Mouse (Mus musculus) embryonic facial prominence, embryonic 15.5 days (tissue): ENCODE measurements around the gene Xylt1. TPM values are rescaled to one million over a fixed set of nuclear protein-coding genes. Genes with fewer than 3 reads are reported as not detected.

Source experiments
- ATAC-seq: fragments of 200-750 bp; cut with Nextera tagmentation; 2 replicates; pipeline ENCODE4 v1.8.0; 2017; ENCODE audit warnings: low read depth, moderate TSS enrichment; ENCODE audit not compliant: insufficient number of reproducible peaks, low FRiP score, low TSS enrichment
- H3K27ac ChIP-seq: fragments of 300-500 bp; sonication (generic); replicated peaks from 2 replicates; pipeline ENCODE4 v1.5.1; 2015; ENCODE audit warnings: mild to moderate bottlenecking, inconsistent platforms
- H3K27me3 ChIP-seq: fragments of 300-500 bp; sonication (generic); 2 replicates; pipeline ENCODE4 v1.6.1; 2015; ENCODE audit warnings: inconsistent platforms
- H3K36me3 ChIP-seq: fragments of 300-500 bp; sonication (generic); 2 replicates; pipeline ENCODE4 v1.6.1; 2015; ENCODE audit warnings: mild to moderate bottlenecking, inconsistent platforms
- H3K4me1 ChIP-seq: fragments of 300-500 bp; sonication (generic); 2 replicates; pipeline ENCODE4 v1.6.1; 2015; ENCODE audit warnings: inconsistent platforms
- H3K4me2 ChIP-seq: fragments of 300-500 bp; sonication (generic); replicated peaks from 2 replicates; pipeline ENCODE4 v1.6.1; 2015; ENCODE audit warnings: mild to moderate bottlenecking, inconsistent platforms
- H3K4me3 ChIP-seq: fragments of 300-500 bp; sonication (generic); replicated peaks from 2 replicates; pipeline ENCODE4 v1.5.1; 2015; ENCODE audit warnings: mild to moderate bottlenecking, inconsistent platforms
- H3K9ac ChIP-seq: fragments of 300-500 bp; sonication (generic); 2 replicates; pipeline ENCODE4 v1.6.1; 2015; ENCODE audit warnings: inconsistent platforms
- H3K9me3 ChIP-seq: fragments of 300-500 bp; sonication (generic); replicated peaks from 2 replicates; pipeline ENCODE4 v1.6.1; 2016; ENCODE audit warnings: inconsistent platforms
- WGBS: fragments of 180-500 bp; shearing (Covaris S2); methylation state at CpG from one replicate; pipeline ENCODE4 v1.1.7; 2015; 5-methylcytosine and 5-hydroxymethylcytosine counted together
- polyA plus RNA-seq: library from polyadenylated mRNA; unstranded; fragments of >200 nt; fragmentation: Nextera tagmentation; extraction: Ambion mirVana; gene quantifications from 2 replicates; pipeline ENCODE4 v1.2.1, GENCODE M21; 2015

The Xylt1 gene
- polyA plus RNA-seq, 1 experiment from 2014 or later: 2.7 TPM

DNA sequence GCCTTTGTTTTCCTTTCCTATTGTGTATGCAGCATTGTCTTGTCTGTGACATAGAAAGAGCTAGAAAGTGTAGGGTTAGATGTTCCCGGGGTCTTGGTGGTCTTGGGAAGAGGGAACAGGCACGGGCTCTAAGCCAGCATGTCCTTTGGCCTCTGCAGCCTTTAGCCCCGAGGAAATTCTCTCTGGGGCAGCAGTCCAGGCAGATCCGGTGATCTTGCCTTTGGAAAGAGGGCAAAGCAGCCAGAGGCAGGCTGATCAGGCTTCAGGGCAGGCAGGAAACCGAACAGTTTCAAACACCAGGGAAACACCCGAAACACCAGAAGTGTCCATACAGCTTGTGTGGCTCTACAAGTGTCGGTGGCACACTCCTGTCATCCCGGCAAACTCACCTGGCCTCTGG is 162.3 kb downstream of the Xylt1 start:
- Histone ChIP-seq H3K36me3 (no peaks in the 10 kb centered on the region), H3K4me1 (peaks cover 17% of the 10 kb centered on the region), H3K9ac (no peak overlapping the region), H3K27ac (no peak overlapping the region), H3K4me2 (no peak overlapping the region), H3K9me3 (no peaks in the 10 kb centered on the region), H3K4me3 (no peak overlapping the region), H3K27me3 (no peaks in the 10 kb centered on the region)
- WGBS: 51% methylated on average over 8 of the region's 8 CpGs
- no peak for ATAC-seq

DNA sequence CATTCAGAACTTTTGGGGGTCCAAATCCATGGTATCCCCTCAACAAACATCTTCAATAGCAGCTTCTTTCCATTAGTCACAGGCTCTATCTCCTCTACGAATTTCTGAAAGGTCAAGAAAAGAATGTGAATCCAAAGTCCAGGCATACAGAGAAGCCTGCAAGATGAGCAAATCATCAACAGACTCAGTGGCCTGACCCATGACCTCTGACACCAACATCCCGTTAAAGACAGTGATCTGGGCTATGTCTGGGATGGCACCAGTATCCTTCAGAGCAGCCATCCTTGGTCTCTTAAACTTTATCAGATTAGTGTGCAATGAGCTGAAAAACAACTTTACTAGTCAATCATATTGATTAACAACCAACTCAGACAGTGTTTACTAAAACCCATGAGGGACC is 163.3 kb downstream of the Xylt1 start:
- Histone ChIP-seq H3K27ac (no peak overlapping the region), H3K4me1 (peaks cover 17% of the 10 kb centered on the region), H3K9ac (no peak overlapping the region), H3K4me3 (no peak overlapping the region), H3K4me2 (no peak overlapping the region), H3K27me3 (no peaks in the 10 kb centered on the region), H3K36me3 (no peaks in the 10 kb centered on the region), H3K9me3 (no peaks in the 10 kb centered on the region)
- no peak for ATAC-seq
- WGBS: 29% methylated on average over 2 of the region's 2 CpGs

DNA sequence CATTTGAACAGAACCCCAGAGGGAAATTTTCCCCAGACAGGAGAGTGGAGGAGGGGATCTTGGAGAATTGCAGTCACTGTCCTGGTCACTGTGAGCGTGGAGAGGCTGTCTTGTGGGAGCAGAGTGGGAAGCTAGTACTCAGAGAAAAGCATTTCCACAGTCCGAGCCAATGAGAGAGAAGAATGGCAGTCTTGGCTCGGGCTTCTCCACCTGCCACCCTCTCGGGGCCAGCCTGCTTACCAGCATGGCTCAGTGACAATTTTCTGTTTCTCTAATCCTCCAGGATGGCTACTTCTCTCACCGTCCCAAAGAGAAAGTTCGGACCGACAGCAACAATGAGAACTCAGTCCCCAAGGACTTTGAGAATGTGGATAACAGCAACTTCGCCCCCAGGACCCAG is 167.5 kb downstream of the Xylt1 start:
- Histone ChIP-seq H3K27ac (no peak overlapping the region), H3K9me3 (no peaks in the 10 kb centered on the region), H3K4me1 (peaks cover 7% of the 10 kb centered on the region), H3K27me3 (no peaks in the 10 kb centered on the region), H3K9ac (no peak overlapping the region), H3K36me3 (no peaks in the 10 kb centered on the region), H3K4me3 (no peak overlapping the region), H3K4me2 (no peak overlapping the region)
- ATAC-seq: no peak
- WGBS: 73% methylated on average over 8 of the region's 8 CpGs

DNA sequence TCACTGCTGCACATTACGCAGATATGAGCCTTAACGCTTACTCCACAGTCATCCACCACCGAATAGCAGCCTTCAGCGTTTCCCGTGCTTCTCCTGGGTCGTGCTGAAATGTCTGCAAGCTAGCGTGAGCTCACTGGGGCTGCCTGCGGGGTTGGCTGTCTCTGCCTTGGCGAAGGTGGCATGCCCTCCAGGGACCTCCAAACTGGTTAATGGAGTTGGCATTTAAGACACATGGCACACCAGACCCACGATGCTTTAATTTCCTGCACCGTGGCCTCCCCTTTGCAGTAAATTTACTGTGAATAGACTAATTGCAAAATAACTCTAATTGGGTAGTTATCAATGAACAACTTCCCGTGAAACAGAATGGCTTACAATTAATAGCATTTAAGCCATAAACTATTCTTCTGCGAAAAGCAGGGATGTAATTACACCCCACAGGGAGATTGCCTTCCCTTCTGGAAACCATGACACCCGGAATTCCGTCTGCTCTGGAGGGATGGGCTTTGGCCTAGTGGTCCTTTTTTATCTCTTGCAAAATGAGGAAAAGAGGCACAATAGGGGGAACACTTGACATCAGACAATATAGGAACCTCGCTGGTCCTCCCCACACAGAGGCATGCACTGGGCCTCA is 170.3 kb downstream of the Xylt1 start:
- 60% methylated on average over 16 of the region's 16 CpGs for WGBS
- Histone ChIP-seq H3K36me3 (no peaks in the 10 kb centered on the region), H3K27me3 (no peaks in the 10 kb centered on the region), H3K4me3 (no peak overlapping the region), H3K27ac (no peak overlapping the region), H3K9ac (no peak overlapping the region), H3K4me1 (peaks cover 14% of the 10 kb centered on the region), H3K9me3 (no peaks in the 10 kb centered on the region), H3K4me2 (no peak overlapping the region)
- no peak for ATAC-seq

DNA sequence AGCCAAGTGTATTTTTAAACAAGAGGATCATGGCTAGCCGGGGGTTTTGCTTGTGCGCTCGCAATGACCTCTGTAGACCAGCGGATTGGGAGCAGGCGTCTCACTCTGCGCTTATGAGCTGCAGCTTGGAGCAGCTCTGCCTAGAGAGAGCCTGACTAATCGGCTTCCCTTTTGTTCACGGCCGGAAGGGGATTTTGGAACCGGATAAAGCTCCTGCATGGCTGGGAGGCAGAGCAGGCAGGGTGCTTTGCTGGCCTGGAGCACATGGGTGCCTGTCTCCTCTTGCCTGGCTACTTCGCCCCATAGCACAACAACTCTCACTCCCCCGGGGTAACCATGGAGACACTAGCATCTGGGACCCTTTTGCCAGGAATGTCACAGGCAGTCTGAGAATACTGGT is 172.4 kb downstream of the Xylt1 start:
- ATAC-seq: no peak
- Histone ChIP-seq H3K27me3 (no peaks in the 10 kb centered on the region), H3K36me3 (no peaks in the 10 kb centered on the region), H3K9me3 (no peaks in the 10 kb centered on the region), H3K4me2 (no peak overlapping the region), H3K4me3 (no peak overlapping the region), H3K9ac (no peak overlapping the region), H3K4me1 (peaks cover 15% of the 10 kb centered on the region), H3K27ac (no peak overlapping the region)
- WGBS: 27% methylated on average over 12 of the region's 12 CpGs

DNA sequence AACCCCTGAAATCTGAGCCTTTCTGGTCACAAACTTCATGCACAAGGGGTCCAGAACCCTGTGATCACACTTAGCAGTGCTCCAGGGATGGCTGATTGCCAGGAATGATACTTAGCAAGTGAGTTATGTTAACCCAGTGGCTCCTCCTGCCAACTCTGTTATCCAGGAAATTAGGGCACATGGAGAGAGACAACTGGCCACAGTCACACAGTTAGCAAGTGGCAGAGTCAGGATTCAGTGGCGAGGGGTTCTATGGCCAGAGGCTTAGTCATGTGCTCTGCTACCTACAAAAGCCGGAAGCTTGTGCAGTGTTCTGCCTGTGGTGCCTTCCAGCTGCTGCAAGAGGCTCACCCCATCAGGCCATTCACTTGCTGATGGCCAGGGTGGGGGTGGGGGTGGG is 175.0 kb downstream of the Xylt1 start:
- no peak overlapping the region for H3K27ac ChIP-seq
- H3K27me3 ChIP-seq: no peaks in the 10 kb centered on the region
- no peaks in the 10 kb centered on the region for H3K36me3 ChIP-seq
- WGBS: 50% methylated on average over 2 of the region's 2 CpGs
- peaks cover 15% of the 10 kb centered on the region for H3K4me1 ChIP-seq
- H3K9me3 ChIP-seq: no peaks in the 10 kb centered on the region
- no peak overlapping the region for H3K4me2 ChIP-seq
- no peak overlapping the region for H3K4me3 ChIP-seq
- H3K9ac ChIP-seq: no peak overlapping the region
- no peak for ATAC-seq

DNA sequence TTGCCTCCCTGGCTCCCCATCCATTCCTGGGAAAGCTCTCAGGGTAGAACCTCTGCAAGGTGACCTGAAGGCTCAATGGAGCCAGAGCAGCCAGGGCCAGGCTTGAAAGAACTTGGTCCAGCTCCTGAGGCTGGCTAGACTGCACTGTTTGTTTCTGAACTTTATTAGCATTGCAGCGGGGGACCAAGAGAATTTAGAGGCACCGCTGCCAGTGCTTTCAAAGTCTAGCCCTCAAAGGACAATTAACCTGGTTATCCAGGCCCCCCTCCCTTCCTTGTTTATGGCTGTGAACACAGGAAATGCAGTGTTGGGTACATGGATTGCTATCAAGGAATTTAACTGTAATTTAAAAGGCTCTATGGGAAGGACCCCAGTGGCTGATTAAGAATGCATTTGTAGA is 177.4 kb downstream of the Xylt1 start:
- no peak overlapping the region for H3K9ac ChIP-seq
- H3K27me3 ChIP-seq: no peaks in the 10 kb centered on the region
- H3K27ac ChIP-seq: no peak overlapping the region
- WGBS: 68% methylated on average over 2 of the region's 2 CpGs
- ATAC-seq: no peak
- no peak overlapping the region for H3K4me2 ChIP-seq
- H3K4me1 ChIP-seq: peaks cover 9% of the 10 kb centered on the region
- no peak overlapping the region for H3K4me3 ChIP-seq
- H3K9me3 ChIP-seq: no peaks in the 10 kb centered on the region
- H3K36me3 ChIP-seq: no peaks in the 10 kb centered on the region

DNA sequence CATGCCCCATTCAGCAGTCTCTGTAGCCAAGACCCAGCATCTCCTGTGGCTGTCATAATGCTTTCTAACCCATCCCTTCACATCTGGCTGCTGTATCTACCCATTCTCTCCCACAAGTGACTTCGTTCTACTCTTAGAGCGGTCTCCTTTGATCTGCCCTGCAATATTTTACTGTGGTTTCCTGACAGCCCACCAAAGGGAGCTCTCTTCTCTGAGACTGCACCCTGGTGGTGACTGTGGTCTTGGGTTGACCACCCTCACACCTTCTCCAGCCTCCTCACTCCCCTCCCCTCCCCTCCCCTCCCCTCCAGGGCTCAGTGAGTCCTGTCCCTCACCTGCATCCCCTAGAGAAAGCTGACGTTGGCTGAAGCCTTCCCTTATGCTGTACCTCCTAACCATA is 178.3 kb downstream of the Xylt1 start:
- H3K27ac ChIP-seq: no peak overlapping the region
- no peak for ATAC-seq
- no peak overlapping the region for H3K4me3 ChIP-seq
- peaks cover 6% of the 10 kb centered on the region for H3K4me1 ChIP-seq
- no peak overlapping the region for H3K9ac ChIP-seq
- no peak overlapping the region for H3K4me2 ChIP-seq
- no peaks in the 10 kb centered on the region for H3K36me3 ChIP-seq
- 75% methylated on average over 3 of the region's 3 CpGs for WGBS
- H3K27me3 ChIP-seq: no peaks in the 10 kb centered on the region
- H3K9me3 ChIP-seq: no peaks in the 10 kb centered on the region

DNA sequence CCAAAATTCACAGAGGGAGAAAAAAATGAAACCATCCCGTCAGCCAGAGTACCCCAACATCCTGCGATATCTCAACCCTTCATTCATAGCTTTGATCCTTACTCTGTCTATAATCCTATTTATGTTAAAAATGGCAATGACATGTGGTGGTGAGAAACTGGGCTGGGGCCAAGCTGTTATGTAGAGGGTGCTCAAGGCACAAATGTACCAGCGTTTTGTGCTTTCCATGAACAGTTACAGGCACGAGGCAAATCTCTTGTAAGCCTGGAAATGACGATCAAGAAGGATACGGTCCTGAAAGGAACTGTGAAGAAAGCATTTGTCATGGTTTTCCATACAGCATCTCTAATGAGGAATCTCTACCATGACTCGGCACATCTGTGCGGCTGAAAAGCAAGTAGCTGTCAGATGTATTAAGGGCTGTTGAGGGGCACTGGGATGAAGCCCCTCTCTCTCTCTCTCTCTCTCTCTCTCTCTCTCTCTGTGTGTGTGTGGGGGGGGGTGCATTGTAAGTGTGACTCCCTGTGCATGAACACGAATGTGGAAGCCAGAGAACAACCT is 183.2 kb downstream of the Xylt1 start:
- Histone ChIP-seq H3K27me3 (no peaks in the 10 kb centered on the region), H3K9ac (no peak overlapping the region), H3K4me3 (no peak overlapping the region), H3K4me2 (no peak overlapping the region), H3K9me3 (no peaks in the 10 kb centered on the region), H3K27ac (no peak overlapping the region), H3K4me1 (no peaks in the 10 kb centered on the region), H3K36me3 (no peaks in the 10 kb centered on the region)
- ATAC-seq: no peak
- WGBS: 35% methylated on average over 9 of the region's 9 CpGs

DNA sequence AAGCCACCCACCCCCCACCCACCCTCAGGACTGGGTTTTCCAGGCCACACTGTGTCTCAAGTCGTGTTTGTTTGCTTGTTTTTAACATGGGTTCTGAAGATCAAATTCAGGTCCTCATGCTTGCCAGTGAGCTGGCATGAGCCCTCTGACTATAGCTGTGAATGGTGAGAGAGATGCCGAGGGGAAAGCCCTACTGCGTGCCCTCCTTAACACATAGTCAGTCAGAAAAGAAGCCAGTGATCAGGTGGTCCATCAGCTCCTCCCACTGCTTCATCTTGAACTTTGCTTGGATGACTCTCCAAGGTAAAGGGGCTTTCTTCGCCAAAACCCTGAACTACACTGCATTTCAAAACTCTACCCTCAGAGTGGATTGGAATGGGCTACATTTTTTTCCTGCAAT is 183.8 kb downstream of the Xylt1 start:
- WGBS: 81% methylated on average over 4 of the region's 4 CpGs
- Histone ChIP-seq H3K4me3 (no peak overlapping the region), H3K36me3 (no peaks in the 10 kb centered on the region), H3K4me1 (no peaks in the 10 kb centered on the region), H3K27ac (no peak overlapping the region), H3K4me2 (no peak overlapping the region), H3K9me3 (no peaks in the 10 kb centered on the region), H3K9ac (no peak overlapping the region), H3K27me3 (no peaks in the 10 kb centered on the region)
- ATAC-seq: no peak

DNA sequence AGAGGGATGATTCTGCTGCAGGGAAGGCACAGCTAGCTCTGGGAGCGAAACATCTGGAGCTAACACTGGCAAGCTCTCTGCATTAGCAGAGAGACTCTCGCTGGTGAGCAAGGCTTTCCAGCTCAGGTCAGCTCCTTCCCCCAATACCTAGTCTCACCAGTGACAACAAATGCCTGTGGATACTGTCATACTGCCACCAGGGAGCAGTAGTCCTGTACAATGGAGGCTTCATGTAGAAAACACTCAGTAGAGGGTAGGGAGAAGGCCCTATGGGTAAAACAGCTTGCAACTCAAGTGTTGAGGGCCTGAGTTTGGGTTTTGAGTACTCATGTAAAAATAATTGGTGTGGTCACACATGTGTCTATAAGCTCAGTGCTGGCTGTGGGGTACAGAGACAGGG is 185.3 kb downstream of the Xylt1 start:
- H3K27me3 ChIP-seq: no peaks in the 10 kb centered on the region; the same call in 1 of the 2 replicates
- no peaks in the 10 kb centered on the region for H3K36me3 ChIP-seq
- H3K9ac ChIP-seq: no peak overlapping the region
- no peaks in the 10 kb centered on the region for H3K4me1 ChIP-seq
- no peak overlapping the region for H3K4me2 ChIP-seq
- no peak overlapping the region for H3K27ac ChIP-seq
- no peak overlapping the region for H3K4me3 ChIP-seq
- 57% methylated on average over 2 of the region's 2 CpGs for WGBS
- no peaks in the 10 kb centered on the region for H3K9me3 ChIP-seq
- no peak for ATAC-seq

DNA sequence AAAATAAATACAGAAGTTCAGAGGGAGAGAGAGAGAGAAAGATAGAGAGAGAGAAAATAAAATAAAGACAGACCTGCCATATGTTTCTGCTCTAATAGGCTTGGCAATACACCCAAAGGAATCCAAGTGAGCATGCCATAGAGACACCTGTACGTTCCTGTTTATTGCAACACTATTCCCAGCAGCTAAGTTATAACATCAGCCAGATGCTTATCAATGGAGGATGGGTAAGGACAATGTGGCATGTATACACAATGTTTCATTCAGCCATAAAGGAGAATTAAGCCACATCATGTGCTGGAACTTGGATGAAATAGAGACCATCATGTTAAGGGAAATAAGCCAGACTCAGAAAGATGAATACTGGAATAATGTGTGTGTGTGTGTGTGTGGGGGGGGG is 186.1 kb downstream of the Xylt1 start:
- 42% methylated on average over 1 of the region's 1 CpGs for WGBS
- no peak overlapping the region for H3K27ac ChIP-seq
- no peak overlapping the region for H3K4me2 ChIP-seq
- no peak overlapping the region for H3K4me3 ChIP-seq
- no peaks in the 10 kb centered on the region; the same call in 1 of the 2 replicates for H3K27me3 ChIP-seq
- no peaks in the 10 kb centered on the region for H3K4me1 ChIP-seq
- no peak overlapping the region for H3K9ac ChIP-seq
- no peaks in the 10 kb centered on the region for H3K36me3 ChIP-seq
- H3K9me3 ChIP-seq: no peaks in the 10 kb centered on the region
- ATAC-seq: no peak
